Mouse (Mus musculus) ES-Bruce4 (cell line): ENCODE data around the gene Ywhah.

ENCODE experiments used
- CTCF ChIP-seq: IDR thresholded peaks from one replicate; pipeline ENCODE4 v1.8.1; 2011; ENCODE audit warnings: low read depth, low read length
- EP300 ChIP-seq: IDR thresholded peaks from 2 replicates; pipeline ENCODE4 v1.6.1; 2011; ENCODE audit warnings: low read depth, low read length; ENCODE audit not compliant: insufficient read depth
- POLR2A ChIP-seq: IDR thresholded peaks from one replicate; pipeline ENCODE4 v1.8.1; 2011; ENCODE audit warnings: low read length; ENCODE audit not compliant: insufficient read depth

- TF ChIP-seq CTCF, result no peak
- no peak for TF ChIP-seq POLR2A
- no peak for TF ChIP-seq EP300
Observed at GRCm38 (mm10) chr5:32985379-32985778, 33.2 kb upstream of the Ywhah start.
